Mouse (Mus musculus) MEL (cell line): ENCODE results near the gene Galnt13. TPM values are rescaled to one million over a fixed set of nuclear protein-coding genes. Genes with fewer than 3 reads are reported as not detected.

Experiments used
- DNase-seq: peaks from one replicate; pipeline ENCODE4 v3.0.0; 2011; ENCODE audit warnings: low read depth, low spot score
- H3K27ac ChIP-seq: 2 replicates; pipeline ENCODE4 v1.5.1; 2012; ENCODE audit warnings: low read depth, mild to moderate bottlenecking, control low read depth, low read length, moderate library complexity; ENCODE audit not compliant: control insufficient read depth
- H3K27me3 ChIP-seq, 2 experiments: fragments of 150-350 bp in 1 of 2; sonication (generic) in 1 of 2; 2 replicates each; pipeline ENCODE4 v1.6.1; 2012; ENCODE audit warnings: low read length in 2 of 2, mild to moderate bottlenecking in 2 of 2, improper control_type of control experiment in 1 of 2, moderate library complexity in 1 of 2; ENCODE audit not compliant: insufficient read depth in 2 of 2, control insufficient read depth in 1 of 2
- H3K36me3 ChIP-seq, 2 experiments: 2 replicates each; pipeline ENCODE4 v1.6.1; 2012 to 2014; ENCODE audit warnings: low read length in 2 of 2, improper control_type of control experiment in 1 of 2, inconsistent platforms in 1 of 2, mild to moderate bottlenecking in 1 of 2; ENCODE audit not compliant: insufficient read depth in 2 of 2, control insufficient read depth in 1 of 2
- H3K4me1 ChIP-seq, 2 experiments: fragments of 150-350 bp in 1 of 2; sonication (generic) in 1 of 2; 2 replicates each; pipeline ENCODE4 v1.6.1; 2012; ENCODE audit warnings: low read length in 2 of 2, improper control_type of control experiment in 1 of 2, mild to moderate bottlenecking in 1 of 2; ENCODE audit not compliant: insufficient read depth in 2 of 2, control insufficient read depth in 1 of 2
- H3K4me3 ChIP-seq, 2 experiments: fragments of 150-350 bp in 1 of 2; sonication (generic) in 1 of 2; 2 replicates each; pipeline ENCODE4 v1.5.1; 2012; ENCODE audit warnings: low read depth in 2 of 2, low read length in 2 of 2, mild to moderate bottlenecking in 2 of 2, moderate library complexity in 2 of 2, control low read depth in 1 of 2, improper control_type of control experiment in 1 of 2; ENCODE audit not compliant: control insufficient read depth in 1 of 2, insufficient read depth in 1 of 2
- H3K79me2 ChIP-seq: 2 replicates; pipeline ENCODE4 v1.6.1; 2012; ENCODE audit warnings: mild to moderate bottlenecking, low read length, moderate library complexity; ENCODE audit not compliant: control insufficient read depth, poor library complexity, insufficient read depth
- H3K9ac ChIP-seq: 2 replicates; pipeline ENCODE4 v1.6.1; 2012; ENCODE audit warnings: low read depth, mild to moderate bottlenecking, control low read depth, low read length, moderate library complexity; ENCODE audit not compliant: control insufficient read depth, poor library complexity, severe bottlenecking
- H3K9me3 ChIP-seq: fragments of 150-350 bp; sonication (generic); replicated peaks from 2 replicates; pipeline ENCODE4 v1.6.1; 2012; ENCODE audit warnings: mild to moderate bottlenecking, low read length, improper control_type of control experiment, moderate library complexity; ENCODE audit not compliant: insufficient read depth
- ETS1 ChIP-seq: IDR thresholded peaks from 2 replicates; pipeline ENCODE4 v1.6.1; 2012; ENCODE audit warnings: low read depth, mild to moderate bottlenecking, inconsistent platforms, low read length, improper control_type of control experiment, moderate library complexity
- GABPA ChIP-seq: IDR thresholded peaks from 2 replicates; pipeline ENCODE4 v1.6.1; 2012; ENCODE audit warnings: low read depth, mild to moderate bottlenecking, inconsistent platforms, low read length, improper control_type of control experiment, moderate library complexity
- GATA1 ChIP-seq: IDR thresholded peaks from 2 replicates; pipeline ENCODE4 v1.6.1; 2011; ENCODE audit warnings: low read depth, low read length, improper control_type of control experiment
- KAT2A ChIP-seq: conservative IDR thresholded peaks from 2 replicates; pipeline ENCODE4 v1.6.1; 2012; ENCODE audit warnings: low read depth, low read length, improper control_type of control experiment, inconsistent platforms
- MAFK ChIP-seq: IDR thresholded peaks from 2 replicates; pipeline ENCODE4 v1.6.1; 2011; ENCODE audit warnings: low read depth, mild to moderate bottlenecking, low read length, improper control_type of control experiment, borderline replicate concordance
- MYB ChIP-seq: IDR thresholded peaks from 2 replicates; pipeline ENCODE4 v1.6.1; 2011; ENCODE audit warnings: mild to moderate bottlenecking, low read depth, low read length, improper control_type of control experiment
- MYC ChIP-seq: IDR thresholded peaks from 2 replicates; pipeline ENCODE4 v1.6.1; 2011; ENCODE audit warnings: low read depth, mild to moderate bottlenecking, low read length, improper control_type of control experiment, moderate library complexity
- NRF1 ChIP-seq: IDR thresholded peaks from 2 replicates; pipeline ENCODE4 v1.6.1; 2014; ENCODE audit warnings: low read depth, mild to moderate bottlenecking, inconsistent platforms, low read length, improper control_type of control experiment, moderate library complexity; ENCODE audit not compliant: poor library complexity, insufficient read depth, severe bottlenecking
- POLR2AphosphoS5 ChIP-seq: IDR thresholded peaks from 2 replicates; pipeline ENCODE4 v1.6.1; 2012; ENCODE audit warnings: low read depth, borderline replicate concordance, mild to moderate bottlenecking, inconsistent platforms, low read length, moderate library complexity, mixed read lengths
- RCOR1 ChIP-seq: IDR thresholded peaks from 2 replicates; pipeline ENCODE4 v1.6.1; 2012; ENCODE audit warnings: low read depth, mild to moderate bottlenecking, inconsistent platforms, low read length, improper control_type of control experiment
- SIN3A ChIP-seq: IDR thresholded peaks from 2 replicates; pipeline ENCODE4 v1.6.1; 2012; ENCODE audit warnings: low read length, improper control_type of control experiment, inconsistent platforms
- TAL1 ChIP-seq: IDR thresholded peaks from 2 replicates; pipeline ENCODE4 v1.6.1; 2012; ENCODE audit warnings: mild to moderate bottlenecking, inconsistent platforms, low read length, moderate library complexity, mixed read lengths
- TBP ChIP-seq: IDR thresholded peaks from 2 replicates; pipeline ENCODE4 v1.8.0; 2011; ENCODE audit warnings: low read depth, low read length, improper control_type of control experiment
- TCF12 ChIP-seq: IDR thresholded peaks from 2 replicates; pipeline ENCODE4 v1.6.1; 2014; ENCODE audit warnings: low read depth, mild to moderate bottlenecking, inconsistent platforms, low read length, improper control_type of control experiment, moderate library complexity
- UBTF ChIP-seq: IDR thresholded peaks from 2 replicates; pipeline ENCODE4 v1.6.1; 2012; ENCODE audit warnings: low read depth, mild to moderate bottlenecking, inconsistent platforms, low read length, improper control_type of control experiment, moderate library complexity, borderline replicate concordance; ENCODE audit not compliant: insufficient read depth
- USF2 ChIP-seq, 2 experiments: IDR thresholded peaks; 2 replicates each; pipeline ENCODE4 v1.6.1; 2011 to 2012; ENCODE audit warnings: improper control_type of control experiment in 2 of 2, low read length in 2 of 2, borderline replicate concordance in 1 of 2, inconsistent platforms in 1 of 2, low read depth in 1 of 2, mild to moderate bottlenecking in 1 of 2; ENCODE audit not compliant: insufficient read depth in 1 of 2
- ZC3H11A ChIP-seq: IDR thresholded peaks from 2 replicates; pipeline ENCODE4 v1.6.1; 2012; ENCODE audit warnings: low read depth, mild to moderate bottlenecking, inconsistent platforms, low read length, improper control_type of control experiment
- ZKSCAN1 ChIP-seq: IDR thresholded peaks from 2 replicates; pipeline ENCODE4 v1.6.1; 2012; ENCODE audit warnings: low read depth, mild to moderate bottlenecking, inconsistent platforms, low read length, improper control_type of control experiment, moderate library complexity
- polyA plus RNA-seq, 2 experiments: library from polyadenylated mRNA; stranded (reverse) in 1 of 2; unstranded in 1 of 2; fragments of >175 nt in 1 of 2; fragments of >200 nt in 1 of 2; gene quantifications; 2 replicates each; pipeline versions ENCODE4 v1.2.1 to v1.2.4; 2012; ENCODE audit warnings: low replicate concordance in 2 of 2, low read depth in 1 of 2; ENCODE audit not compliant: insufficient read length in 2 of 2, insufficient read depth in 1 of 2, missing spikeins in 1 of 2
- total RNA-seq: library from RNA; depleted of rRNA; stranded (reverse); fragments of 300-350 nt; gene quantifications from 2 replicates; pipeline ENCODE4 v1.2.3, GENCODE M21; 2012

Galnt13 gene
- total and polyA plus RNA-seq, 3 experiments: not detected

DNA sequence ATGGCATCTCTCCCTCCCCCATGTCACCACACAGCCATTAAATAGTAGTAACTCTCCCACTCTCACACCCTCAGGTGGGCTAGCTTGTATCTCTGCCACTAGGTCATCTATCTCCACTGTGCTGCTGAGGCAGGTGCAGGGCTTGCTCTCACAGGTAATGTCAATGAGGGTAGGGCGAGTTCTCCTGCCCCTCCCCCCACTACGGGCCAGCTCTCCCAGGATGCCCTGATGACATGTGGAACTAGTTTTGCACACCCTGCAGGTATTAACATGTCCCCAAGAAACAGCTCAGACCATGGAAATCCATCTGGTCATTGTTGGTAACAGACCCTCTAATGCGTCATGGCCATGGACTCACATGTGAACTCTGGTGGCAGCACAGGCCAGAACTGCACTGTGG is 129.0 kb downstream of the Galnt13 start:
- no peak overlapping the region for H3K9ac ChIP-seq
- H3K79me2 ChIP-seq: no peaks in the 10 kb centered on the region
- no peak for DNase-seq

DNA sequence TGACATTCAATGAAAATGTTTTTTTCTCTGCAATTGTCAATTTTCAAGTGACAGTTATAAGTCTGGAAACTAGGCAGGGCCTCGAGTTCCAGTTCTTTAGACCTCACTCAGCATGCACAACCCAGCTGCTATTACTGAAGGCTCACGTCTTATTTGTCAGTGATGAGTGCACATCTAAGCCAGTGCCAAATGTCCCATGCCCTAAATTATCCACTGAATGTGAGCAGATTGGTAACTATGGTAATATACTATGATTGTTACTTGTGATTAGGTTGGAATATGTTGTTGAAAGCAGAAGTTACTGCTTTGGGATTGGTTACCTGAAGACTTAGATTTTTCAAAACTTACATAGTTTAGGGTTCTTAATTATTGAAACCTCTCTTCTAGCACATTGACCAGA is 131.1 kb downstream of the Galnt13 start:
- Histone ChIP-seq H3K79me2 (no peaks in the 10 kb centered on the region), H3K27ac (no peak overlapping the region), H3K4me3 (no peak overlapping the region), H3K36me3 (no peaks in the 10 kb centered on the region), H3K9ac (no peak overlapping the region), H3K9me3 (no peaks in the 10 kb centered on the region), H3K4me1 (no peaks in the 10 kb centered on the region), H3K27me3 (no peaks in the 10 kb centered on the region)
- DNase-seq: no peak
- no peak for TF ChIP-seq TBP
- no peak for TF ChIP-seq RCOR1
- TF ChIP-seq UBTF: no peak
- TF ChIP-seq GATA1: no peak
- TF ChIP-seq ZKSCAN1: no peak
- no peak for TF ChIP-seq KAT2A
- TF ChIP-seq NRF1: no peak
- TF ChIP-seq MYB: no peak
- TF ChIP-seq USF2 (IDR thresholded peaks at IDR 0.05; ENCODE audit: borderline replicate concordance in 1 of 2, insufficient read depth in 1 of 2, low read depth in 1 of 2, low read length in 2 of 2): no peak
- no peak for TF ChIP-seq TAL1
- TF ChIP-seq MAFK: no peak
- no peak for TF ChIP-seq ETS1
- no peak for TF ChIP-seq TCF12
- TF ChIP-seq SIN3A: no peak
- TF ChIP-seq MYC: no peak
- no peak for TF ChIP-seq ZC3H11A

More for the DNA sequence above, 129.0 kb downstream of the Galnt13 start:
- Histone ChIP-seq H3K4me3 (no peak overlapping the region), H3K36me3 (no peaks in the 10 kb centered on the region), H3K27ac (no peak overlapping the region)
- TF ChIP-seq MYC: no peak
- TF ChIP-seq GABPA: no peak
- no peak for TF ChIP-seq MYB
- TF ChIP-seq USF2 (IDR thresholded peaks at IDR 0.05; ENCODE audit: borderline replicate concordance in 1 of 2, insufficient read depth in 1 of 2, low read depth in 1 of 2, low read length in 2 of 2): no peak
- TF ChIP-seq POLR2AphosphoS5: no peak
- no peak for TF ChIP-seq TCF12
- TF ChIP-seq SIN3A: no peak
- TF ChIP-seq, all 39 proteins: peak for 0
- no peaks in the 10 kb centered on the region for H3K9me3 ChIP-seq
- no peaks in the 10 kb centered on the region for H3K4me1 ChIP-seq
- H3K27me3 ChIP-seq: no peaks in the 10 kb centered on the region
